Mouse (Mus musculus) cerebellum, adult 11-12 months (tissue): ENCODE data around the gene Esrp2.
A peak's percentile ranks its signal among the peaks of the same experiment; 100 is the strongest.

Source experiments
- DNase-seq: peaks from one replicate; pipeline ENCODE4 v3.0.0; 2022

Esrp2 gene

GRCm38 (mm10) chr8:106147868-106148565 is 11.2 kb upstream of the Esrp2 start:
- no peak for DNase-seq

- DNase-seq: no peak
Measured at GRCm38 (mm10) chr8:106146014-106146413, 9.2 kb upstream of the Esrp2 start.

- no peak for DNase-seq
Measured at GRCm38 (mm10) chr8:106145331-106145730, 8.6 kb upstream of the Esrp2 start.

GRCm38 (mm10) chr8:106140769-106141168 is 4.0 kb upstream of the Esrp2 start:
- DNase-seq: peak; percentile 64

- DNase-seq: no peak
Measured at GRCm38 (mm10) chr8:106140191-106140590, 3.4 kb upstream of the Esrp2 start.

GRCm38 (mm10) chr8:106138616-106139015 is 1.8 kb upstream of the Esrp2 start:
- no peak for DNase-seq

GRCm38 (mm10) chr8:106137906-106138477 is 1.2 kb upstream of the Esrp2 start:
- no peak for DNase-seq

- DNase-seq: no peak
Measured at GRCm38 (mm10) chr8:106137218-106137905, 588 bp upstream of the Esrp2 start.

- no peak for DNase-seq
Measured at GRCm38 (mm10) chr8:106135672-106136071, 1.1 kb downstream of the Esrp2 start.

GRCm38 (mm10) chr8:106134751-106135571 is 1.8 kb downstream of the Esrp2 start:
- no peak for DNase-seq

GRCm38 (mm10) chr8:106133946-106134345 is 2.8 kb downstream of the Esrp2 start:
- DNase-seq: no peak

GRCm38 (mm10) chr8:106133526-106133925 is 3.2 kb downstream of the Esrp2 start:
- no peak for DNase-seq

GRCm38 (mm10) chr8:106132356-106132755 is 4.4 kb downstream of the Esrp2 start:
- no peak for DNase-seq

- DNase-seq: no peak
Measured at GRCm38 (mm10) chr8:106131488-106132222, 5.1 kb downstream of the Esrp2 start.

- no peak for DNase-seq
Measured at GRCm38 (mm10) chr8:106131021-106131420, 5.8 kb downstream of the Esrp2 start.

GRCm38 (mm10) chr8:106130505-106130904 is 6.3 kb downstream of the Esrp2 start:
- DNase-seq: no peak

GRCm38 (mm10) chr8:106129997-106130396 is 6.8 kb downstream of the Esrp2 start:
- no peak for DNase-seq

- no peak for DNase-seq
Measured at GRCm38 (mm10) chr8:106129232-106129930, 7.4 kb downstream of the Esrp2 start.

- no peak for DNase-seq
Measured at GRCm38 (mm10) chr8:106127882-106128410, 8.8 kb downstream of the Esrp2 start.

GRCm38 (mm10) chr8:106127054-106127453 is 9.7 kb downstream of the Esrp2 start:
- no peak for DNase-seq

GRCm38 (mm10) chr8:106126055-106126454 is 10.7 kb downstream of the Esrp2 start:
- DNase-seq: no peak

GRCm38 (mm10) chr8:106123443-106123842 is 13.3 kb downstream of the Esrp2 start:
- no peak for DNase-seq
